Mouse (Mus musculus): ENCODE measurements around the gene Hcrtr1.

GRCm38 (mm10) chr4:130173060-130173822, 34.1 kb upstream of the Hcrtr1 start:
- TF ChIP-seq POLR2A (IDR thresholded peaks at IDR 0.05; ENCODE audit: insufficient read depth, low read depth, low read length) (no peak), CTCF (IDR thresholded peaks at IDR 0.05; ENCODE audit: insufficient read depth, low read depth, low read length) (no peak)
